Mouse (Mus musculus) left cerebral cortex, postnatal 4 days (tissue): ENCODE measurements at regions not wholly inside any gene's neighbourhood (a gene's known extent, or its start where the extent isn't known, plus 50 kb on each side); places are given as distances from the start of the nearest gene placed in this dataset.
"Not testable (repeated sequence)": the region's sequence is repeated elsewhere in the genome, so short reads cannot be mapped to it uniquely, and the experiment has no call there.

ENCODE experiments used
- DNase-seq: peaks from one replicate; pipeline ENCODE4 v3.0.0-alpha.2; 2022
- intact Hi-C: fragments of 180-260 bp; cut with DNase I; formaldehyde crosslinking; loops from one replicate; pipeline ENCODE4 v1.15.1; 2025

- no peak for DNase-seq
- intact Hi-C loops: no loop called here
These were observed 72.8 kb downstream of the Fam161a start for GRCm38 (mm10) chr11:23079936-23080794.

DNA sequence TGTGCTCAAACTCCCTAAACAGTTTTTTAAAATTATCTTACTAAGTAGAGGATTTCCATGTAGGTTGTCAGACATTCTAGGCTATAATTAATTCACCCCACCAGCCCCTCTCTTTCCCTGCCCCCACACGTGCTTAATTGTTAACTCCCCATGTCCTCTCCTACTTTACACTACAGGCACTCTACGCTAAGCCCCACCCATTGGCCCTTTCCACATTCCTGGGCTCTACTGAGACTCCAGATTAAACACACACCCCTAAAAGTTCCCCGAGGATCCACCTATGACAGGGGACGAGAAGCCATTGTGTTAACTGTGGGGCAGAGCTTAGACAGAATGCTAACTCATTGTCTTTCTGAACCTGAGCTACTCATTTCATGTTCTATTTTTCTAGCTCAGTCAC, 74.3 kb downstream of the Fam161a start:
- intact Hi-C loops: no loop called here
- DNase-seq: no peak

- intact Hi-C loops: not testable (repeated sequence)
These were observed 76.5 kb downstream of the Fam161a start for GRCm38 (mm10) chr11:23083811-23084210.

DNA sequence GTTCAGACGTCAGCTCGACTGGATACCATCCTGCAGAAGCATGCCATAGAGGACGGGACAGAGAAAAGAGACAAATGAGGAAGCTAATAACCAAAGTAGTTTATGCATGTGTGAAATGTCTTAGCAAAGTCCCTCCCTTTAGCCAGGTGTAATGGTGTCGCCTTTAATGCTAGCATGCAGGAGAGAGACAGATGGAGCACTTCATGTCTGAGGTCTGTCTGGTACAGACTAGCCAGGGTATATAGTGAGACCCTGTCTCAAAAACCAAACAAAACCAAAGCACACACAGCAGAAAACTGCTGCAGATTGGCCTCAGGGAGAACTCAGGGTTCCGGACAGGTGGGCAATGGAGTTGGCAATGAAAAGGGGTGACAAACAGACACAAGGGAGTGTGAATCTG, 88.0 kb downstream of the Fam161a start:
- no peak for DNase-seq
- intact Hi-C loops: no loop called here

More at GRCm38 (mm10) chr11:23083811-23084210, 76.5 kb downstream of the Fam161a start:
- DNase-seq: not testable (repeated sequence)

DNA sequence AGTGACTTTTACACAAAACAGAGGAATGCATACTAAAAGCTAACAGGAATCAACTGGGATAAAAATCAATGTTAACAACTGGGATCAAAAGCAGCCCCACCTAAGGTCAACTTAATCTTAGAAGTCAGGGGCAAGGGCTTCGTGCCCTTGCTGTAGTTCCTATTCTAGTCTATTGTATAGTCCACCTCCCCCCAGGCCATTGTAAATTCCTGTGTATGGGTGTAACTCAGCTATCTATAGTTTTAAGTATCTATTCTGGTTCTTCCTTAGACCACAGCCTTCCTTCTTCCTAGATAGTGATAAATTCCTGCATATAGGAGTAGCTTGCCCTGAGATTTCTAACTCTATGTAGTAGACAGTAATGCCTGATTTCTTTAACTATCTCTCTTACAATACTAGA, 88.4 kb downstream of the Fam161a start:
- intact Hi-C loops: not testable (repeated sequence)

DNA sequence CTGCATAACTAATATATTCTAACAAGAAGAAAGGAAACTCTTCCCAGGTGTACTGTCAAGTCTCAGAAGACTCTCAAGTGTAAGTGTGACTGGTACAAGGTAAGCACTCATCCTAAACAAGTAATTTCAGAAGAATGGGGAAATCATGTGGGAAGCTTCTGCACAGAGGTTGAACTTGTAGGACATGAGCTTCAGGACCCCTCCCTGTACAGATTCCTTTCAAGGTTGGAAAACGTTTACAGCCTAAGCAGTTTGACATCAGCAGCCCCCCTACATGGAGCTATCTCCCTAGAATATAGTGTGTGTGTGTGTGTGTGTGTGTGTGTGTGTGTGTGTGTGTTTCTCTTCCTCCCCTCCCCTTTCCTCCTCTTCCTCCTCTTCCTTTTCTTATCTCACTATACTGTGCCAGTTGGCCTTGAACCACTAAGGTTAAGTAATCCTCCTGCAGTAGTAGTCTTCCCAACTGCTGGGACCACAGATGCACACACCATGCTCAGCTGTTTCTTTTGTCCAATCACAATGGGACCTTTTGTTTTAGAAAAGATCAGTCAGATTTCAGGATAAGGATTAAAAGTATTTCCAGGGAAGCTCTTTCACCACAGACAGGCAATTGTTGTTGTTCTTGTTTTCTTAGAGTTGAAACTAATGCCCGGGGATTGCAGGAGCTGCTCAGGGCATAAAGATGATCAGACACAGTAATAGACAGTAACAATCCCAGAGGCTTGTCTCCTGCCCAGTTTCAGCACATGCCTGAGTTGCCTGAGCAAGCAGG, 89.3 kb downstream of the Fam161a start:
- intact Hi-C loops: no loop called here
- no peak for DNase-seq

More for the DNA sequence above, 88.4 kb downstream of the Fam161a start:
- not testable (repeated sequence) for DNase-seq

DNA sequence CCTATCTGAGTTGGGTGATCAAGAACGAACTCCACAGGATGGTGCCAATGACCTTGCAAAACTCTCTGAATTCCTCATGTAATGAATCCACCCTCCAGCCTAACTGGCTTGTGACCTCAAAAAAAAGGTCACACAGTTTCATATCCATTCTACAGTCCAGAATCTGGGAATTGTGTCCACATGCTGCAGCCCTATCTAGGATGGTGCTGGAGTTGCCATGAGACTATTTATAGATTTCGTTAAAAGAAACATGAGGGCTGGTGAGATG, 89.8 kb downstream of the Fam161a start:
- intact Hi-C loops: no loop called here
- DNase-seq: no peak

DNA sequence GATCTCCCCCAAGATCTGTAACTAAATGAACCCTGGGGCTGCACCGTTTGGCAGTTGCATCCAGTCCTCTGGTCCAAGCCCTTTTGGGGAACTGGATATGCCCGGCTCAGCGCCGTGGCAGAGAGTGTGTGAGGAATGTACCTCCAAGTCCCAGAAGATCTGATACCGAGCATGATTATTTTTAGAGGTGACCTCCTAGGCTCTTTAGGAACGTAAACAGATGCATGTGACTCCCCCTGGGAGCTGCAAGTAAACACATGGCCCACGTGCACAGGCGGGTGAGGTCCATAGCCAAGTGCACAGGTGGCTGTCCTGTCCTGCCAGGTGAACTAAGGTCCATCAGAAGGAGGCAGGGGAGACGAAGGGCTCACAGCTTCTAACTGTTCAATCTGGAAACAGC, 107.3 kb downstream of the Fam161a start:
- DNase-seq: no peak
- intact Hi-C loops: no loop called here

GRCm38 (mm10) chr11:23120533-23121210, 113.3 kb downstream of the Fam161a start:
- intact Hi-C loops: no loop called here
- DNase-seq: no peak

GRCm38 (mm10) chr11:23124198-23124951, 117.0 kb downstream of the Fam161a start:
- intact Hi-C loops: no loop called here
- DNase-seq: peak; percentile 60

DNA sequence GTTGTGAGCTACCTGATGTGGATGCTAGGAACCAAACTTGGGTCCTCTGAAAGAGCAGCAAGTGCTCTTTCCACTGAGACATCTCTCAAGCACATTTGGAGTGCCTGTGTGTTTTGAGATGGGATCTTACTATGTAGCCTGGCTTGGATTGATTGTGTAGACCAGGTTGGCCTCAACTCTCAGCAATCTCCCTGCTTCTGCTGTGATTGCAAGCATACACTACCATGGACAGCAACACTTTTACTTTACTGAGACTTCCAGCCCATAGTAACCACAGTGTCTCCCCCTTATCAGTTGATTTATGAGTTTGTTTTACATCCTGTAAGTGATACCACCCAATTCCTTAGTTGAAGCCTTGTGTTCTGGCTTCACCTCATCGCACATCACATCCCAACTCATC, 123.8 kb downstream of the Fam161a start:
- intact Hi-C loops: no loop called here
- DNase-seq: no peak

GRCm38 (mm10) chr11:23131632-23132031, 124.2 kb upstream of the Xpo1 start:
- intact Hi-C loops: no loop called here
- no peak for DNase-seq

DNA sequence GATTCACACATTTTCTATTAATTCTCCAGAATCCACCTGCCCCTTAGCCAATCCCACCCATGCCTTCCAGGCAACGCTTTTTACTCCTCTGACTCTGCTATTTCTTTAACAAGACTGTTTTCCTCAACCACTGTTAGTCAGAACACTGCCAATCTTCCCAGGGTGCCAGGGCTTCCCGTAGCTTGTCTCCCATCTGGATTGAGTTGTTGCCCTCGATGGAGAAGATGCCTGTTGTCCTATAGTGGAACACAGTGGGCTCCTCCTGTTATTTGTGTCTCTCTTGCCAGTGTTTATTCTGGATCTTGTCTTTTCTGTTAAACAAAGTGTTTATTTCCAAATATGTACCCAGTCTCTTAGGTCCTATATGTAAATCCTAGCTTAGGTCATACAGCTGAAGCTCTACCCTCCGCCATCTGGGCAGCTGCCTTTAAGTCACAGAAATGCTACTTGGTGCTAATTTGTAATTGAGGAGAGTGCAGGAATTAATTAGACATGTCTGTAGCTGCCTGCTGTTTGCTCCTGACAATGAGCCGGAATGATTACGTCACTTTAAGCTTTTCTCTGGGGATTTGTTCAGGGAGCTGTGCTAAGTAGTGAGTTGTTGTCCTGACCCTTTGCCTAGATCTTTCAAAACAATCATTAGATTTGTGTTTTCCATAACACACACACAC, 115.3 kb upstream of the Xpo1 start:
- DNase-seq: no peak
- intact Hi-C loops: loop anchor here (10.0 kb wide), 2 partner anchors 114 to 126 kb away; partner anchors contain the start of gene Xpo1

DNA sequence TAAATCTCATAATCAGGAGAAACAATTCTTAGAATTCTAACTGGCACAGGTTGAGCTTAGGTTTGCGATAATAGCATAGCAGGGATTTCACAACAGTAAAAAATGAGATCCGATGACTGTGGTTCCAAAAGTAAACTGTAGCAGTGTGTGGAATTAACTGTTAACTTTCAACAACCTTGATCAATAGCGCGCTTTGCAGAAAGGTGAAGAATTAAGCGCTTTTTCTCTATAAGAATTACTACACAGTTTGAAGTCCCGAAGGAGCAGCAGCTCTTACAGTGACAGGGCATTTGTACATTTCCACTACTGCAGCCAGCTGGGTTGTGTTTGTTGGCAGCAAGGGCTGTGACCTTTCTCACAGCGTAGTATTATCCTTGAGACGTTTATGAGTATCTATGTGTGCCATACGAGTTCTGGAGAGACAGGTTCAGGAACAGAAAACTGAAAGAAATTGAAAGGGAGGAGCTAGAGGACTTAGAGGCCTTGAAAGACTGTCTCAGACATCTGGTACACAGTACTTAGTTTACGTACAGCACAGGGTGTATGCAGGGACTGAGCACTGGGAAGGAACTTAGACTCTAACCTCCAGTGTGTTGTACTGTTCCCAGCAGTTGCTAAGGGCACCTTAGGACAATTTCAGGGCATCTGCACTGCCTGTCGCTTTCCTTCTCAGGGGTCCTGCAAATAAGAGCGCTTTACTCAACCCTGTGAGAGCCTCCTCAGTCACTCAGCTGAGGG, 114.6 kb upstream of the Xpo1 start:
- intact Hi-C loops: loop anchor here (10.0 kb wide), 2 partner anchors 114 to 126 kb away; partner anchors contain the start of gene Xpo1
- DNase-seq: no peak

DNA sequence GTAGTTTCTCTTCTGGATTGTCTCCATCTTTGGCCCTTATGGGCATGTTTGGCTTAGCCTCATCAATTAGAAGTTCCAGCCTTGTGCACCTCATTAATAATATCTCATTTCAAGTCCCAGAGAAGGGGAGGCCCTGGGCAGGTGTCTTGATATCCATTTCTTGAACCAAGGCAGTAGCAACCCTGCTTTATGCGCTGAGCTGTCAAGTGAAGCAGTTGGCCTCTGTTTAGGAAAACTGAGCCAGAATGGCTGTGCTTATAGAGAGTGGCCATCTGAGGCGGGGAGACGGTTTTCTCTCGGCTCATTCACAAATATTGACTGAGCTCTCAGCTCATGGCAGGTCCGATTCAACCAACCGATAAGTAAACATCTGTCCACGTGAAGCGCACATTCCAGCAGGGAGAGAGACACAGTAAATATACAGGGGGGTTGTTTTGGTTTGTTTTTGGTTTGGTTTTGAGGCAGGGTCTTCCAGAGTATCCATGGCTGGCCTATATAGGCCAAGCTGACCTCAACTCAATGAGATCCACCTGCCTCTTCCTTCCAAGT, 107.7 kb upstream of the Xpo1 start:
- DNase-seq: no peak
- intact Hi-C loops: loop anchor here (10.0 kb wide), 2 partner anchors 107 to 133 kb away; partner anchors contain the start of gene Xpo1

GRCm38 (mm10) chr11:23149556-23150244, 106.1 kb upstream of the Xpo1 start:
- DNase-seq: peak; percentile 3
- intact Hi-C loops: loop anchor here (10.0 kb wide), 2 partner anchors 105 to 135 kb away; partner anchors contain the start of gene Xpo1

DNA sequence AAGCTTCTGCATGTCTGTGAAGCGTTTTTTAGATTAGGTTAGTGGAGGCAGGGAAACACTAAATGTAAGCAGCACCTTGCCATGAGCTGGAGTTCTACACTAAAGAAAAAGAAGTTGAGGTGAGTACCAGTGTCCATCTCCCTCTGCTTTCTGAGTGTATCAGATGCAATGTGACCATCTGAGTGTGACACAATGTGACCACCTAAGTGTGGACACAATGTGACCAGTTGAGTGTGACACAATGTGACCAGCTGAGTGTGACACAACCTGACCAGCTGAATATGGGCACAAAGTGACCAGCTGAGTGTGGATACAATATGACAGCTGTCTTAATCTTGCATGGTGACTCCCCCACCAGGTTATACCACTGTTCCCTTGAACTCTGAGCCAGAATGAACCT, 101.0 kb upstream of the Xpo1 start:
- intact Hi-C loops: no loop called here
- no peak for DNase-seq

DNA sequence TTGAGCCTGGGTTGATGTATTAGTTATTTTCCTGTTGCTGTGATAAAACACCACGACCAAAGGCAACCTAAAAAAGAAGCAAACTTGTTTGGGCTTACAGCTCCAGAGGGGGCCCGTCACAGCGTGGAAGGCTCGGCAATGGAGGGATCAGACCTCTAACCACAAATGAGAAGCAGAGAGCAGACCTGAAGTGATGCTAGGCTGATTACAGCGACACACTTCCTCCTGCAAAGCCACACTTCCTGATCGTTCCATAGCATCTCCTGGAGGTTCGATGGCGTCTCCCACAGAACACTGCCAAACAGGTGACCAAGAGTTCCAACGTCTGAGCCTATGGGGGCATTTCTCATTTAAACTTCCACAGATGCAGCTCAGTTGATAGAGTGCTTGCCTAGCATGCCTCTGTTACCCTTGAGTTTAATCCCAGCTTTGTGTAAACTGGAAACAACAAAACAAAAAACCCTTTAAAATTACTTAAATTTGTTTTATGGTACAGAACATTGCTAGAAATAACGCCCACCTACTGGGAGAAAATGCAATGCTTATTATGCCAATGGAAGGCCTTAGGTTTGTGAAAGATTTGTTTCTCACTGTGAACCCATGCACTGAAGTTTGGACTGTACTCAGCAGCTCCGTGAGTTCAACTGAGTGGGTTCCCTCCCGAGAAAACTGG, 87.2 kb upstream of the Xpo1 start:
- DNase-seq: no peak
- intact Hi-C loops: no loop called here
